Mouse (Mus musculus) layer of hippocampus, postnatal 10 days (tissue): ENCODE measurements around the gene Olfr424. TPM values are rescaled to one million over a fixed set of nuclear protein-coding genes. Genes with fewer than 3 reads are reported as not detected.

ENCODE experiments used
- DNase-seq, 2 experiments: peaks; one replicate each; pipeline ENCODE4 v3.0.0; 2021; ENCODE audit warnings: low spot score in 2 of 2
- long read RNA-seq: library from polyadenylated mRNA; stranded (forward); transcript quantifications from one replicate; pipeline ENCODE4 v2.0.0, GENCODE M21; 2023
- total RNA-seq, 2 experiments: library from RNA; stranded (reverse); gene quantifications; 2 replicates each; pipeline ENCODE4 v1.2.3; 2021

Olfr424 gene
- not detected for total RNA-seq
- long read RNA-seq: 0 reads

- no peak for DNase-seq
These were observed at the start of gene Olfr424 for GRCm38 (mm10) chr1:174131217-174131616. Gene Olfr424 (plus strand): TSS chr1:174131517.

DNA sequence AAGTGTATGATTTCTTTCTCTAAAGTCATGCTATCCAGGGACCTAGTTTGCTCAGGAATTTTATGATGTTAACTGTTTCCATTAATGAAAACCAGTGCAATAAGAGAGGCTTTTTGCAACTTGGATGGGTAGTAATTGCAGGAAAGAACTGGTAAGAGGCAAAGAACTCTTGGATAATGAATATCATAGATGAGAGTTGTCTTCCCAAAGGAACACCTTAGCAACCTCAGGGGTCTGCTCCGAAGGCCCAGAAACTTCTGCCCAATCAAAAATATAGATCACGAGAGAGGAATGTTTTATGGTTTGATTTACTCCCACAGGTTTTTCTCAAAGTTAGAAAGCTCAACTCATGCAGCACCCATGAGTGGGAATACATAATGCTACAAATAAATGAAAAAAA, 47.3 kb upstream of the Olfr424 start, which contains the start of gene Olfr429:
TSS of gene Olfr429 (plus strand) at position 301 of the 400 bp plus-strand sequence.
- no peak for DNase-seq

GRCm38 (mm10) chr1:174096591-174096990, 34.7 kb upstream of the Olfr424 start, which contains the start of gene Olfr427:
Gene Olfr427 (plus strand): TSS chr1:174096891.
- DNase-seq: no peak

DNA sequence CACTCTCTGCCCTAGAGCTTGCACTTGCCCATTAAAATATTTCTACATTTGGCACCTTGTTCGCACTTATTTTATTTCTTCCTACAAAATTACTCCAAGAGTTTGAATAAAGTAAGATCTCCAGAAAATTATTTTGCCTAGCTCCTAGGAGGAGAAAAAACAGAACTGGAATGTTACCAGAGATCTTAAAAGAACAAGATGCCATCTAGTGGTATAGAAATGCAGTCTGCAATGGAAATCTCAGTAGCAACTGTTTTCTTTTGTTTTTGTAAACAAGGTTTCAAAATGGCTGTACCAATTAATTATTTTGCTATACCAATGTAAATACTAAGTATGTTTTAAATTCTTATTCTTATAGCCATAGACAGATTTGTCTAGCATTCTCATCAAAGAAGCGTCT, 27.6 kb upstream of the Olfr424 start:
- DNase-seq: no peak

DNA sequence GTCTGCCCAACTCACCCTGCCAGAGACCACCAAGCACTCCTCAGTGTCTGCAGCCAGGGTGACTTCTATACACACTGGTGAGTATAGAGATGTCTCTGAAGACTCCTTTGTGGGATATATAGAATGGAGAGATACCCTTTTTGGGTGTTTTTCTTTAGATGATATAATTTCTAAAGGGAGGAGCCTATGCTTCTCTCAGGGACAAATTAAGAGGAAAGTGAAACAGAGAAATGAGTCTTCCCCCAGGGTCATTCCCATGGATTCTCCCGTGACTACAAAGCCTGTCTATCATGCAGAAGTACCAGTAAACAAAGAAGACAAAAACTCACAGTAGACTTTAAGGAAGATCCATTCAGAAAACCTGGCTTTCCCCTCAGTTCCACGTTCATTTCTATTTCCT, 10.3 kb upstream of the Olfr424 start, which contains the start of gene Olfr231:
TSS of gene Olfr231 (minus strand) at position 101 of the 400 bp plus-strand sequence.
- no peak for DNase-seq

GRCm38 (mm10) chr1:174131999-174132398, 682 bp downstream of the Olfr424 start:
- DNase-seq: no peak

DNA sequence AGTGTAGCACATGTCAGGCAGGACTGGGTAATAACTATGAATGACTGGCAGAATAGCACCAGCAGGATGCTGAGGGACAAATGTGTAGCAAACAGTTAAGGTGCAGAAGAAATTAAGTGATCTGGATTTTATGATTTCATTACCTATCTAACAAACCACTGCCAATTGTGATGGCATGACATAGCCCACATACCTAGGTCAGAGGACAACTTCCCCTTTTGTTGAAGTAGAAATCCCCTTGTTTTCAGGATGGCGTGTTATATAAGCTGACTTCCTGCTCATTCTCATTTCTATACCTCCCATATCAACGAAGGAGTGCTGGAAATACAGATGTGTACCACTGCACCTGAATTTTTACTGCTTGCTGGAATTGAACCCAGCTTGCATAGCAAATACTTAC, 10.1 kb downstream of the Olfr424 start:
- no peak for DNase-seq

DNA sequence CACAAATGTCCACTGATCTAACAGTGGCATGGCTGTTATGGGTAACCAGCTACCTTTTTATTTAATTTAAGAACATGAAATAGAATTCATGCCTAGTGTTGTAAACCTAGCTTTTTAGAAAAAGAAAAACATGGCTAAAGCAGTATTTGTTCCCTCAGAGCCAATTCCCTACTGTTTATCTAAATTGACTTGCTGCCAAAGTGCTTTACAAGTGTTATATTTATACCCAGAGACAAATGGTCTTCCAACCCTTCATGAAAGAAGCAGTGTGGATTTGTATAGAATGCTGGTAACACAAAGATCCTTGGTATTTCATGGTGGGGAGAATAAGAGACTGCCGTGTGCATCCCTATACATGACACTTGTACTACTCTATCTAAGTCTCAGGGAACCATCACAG, 15.4 kb downstream of the Olfr424 start:
- no peak for DNase-seq

- DNase-seq: no peak
These were observed 18.0 kb downstream of the Olfr424 start for GRCm38 (mm10) chr1:174149289-174149688.

DNA sequence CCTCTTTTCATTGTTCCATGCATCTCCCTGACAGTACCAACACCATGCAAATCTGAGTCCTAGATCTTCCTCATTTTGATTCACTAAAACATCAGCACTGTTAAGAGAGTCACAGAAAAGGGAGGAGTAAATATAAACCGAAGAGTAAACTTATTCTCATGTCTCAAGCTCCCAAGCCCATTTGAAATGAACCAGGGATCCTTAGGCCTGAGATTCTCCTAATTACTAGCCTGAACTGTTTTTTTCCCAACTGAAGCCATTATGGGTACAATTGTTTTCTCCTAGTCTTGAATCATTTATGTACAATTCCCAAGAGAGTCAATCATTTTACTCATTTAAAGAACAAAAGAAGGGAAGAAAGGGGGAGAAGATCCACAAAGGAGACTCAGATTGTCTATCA, 24.0 kb downstream of the Olfr424 start, which contains the start of gene Olfr420:
TSS of gene Olfr420 (plus strand) at position 301 of the 400 bp plus-strand sequence.
- no peak for DNase-seq

- no peak for DNase-seq
These were observed 26.3 kb downstream of the Olfr424 start for GRCm38 (mm10) chr1:174157622-174158021.

DNA sequence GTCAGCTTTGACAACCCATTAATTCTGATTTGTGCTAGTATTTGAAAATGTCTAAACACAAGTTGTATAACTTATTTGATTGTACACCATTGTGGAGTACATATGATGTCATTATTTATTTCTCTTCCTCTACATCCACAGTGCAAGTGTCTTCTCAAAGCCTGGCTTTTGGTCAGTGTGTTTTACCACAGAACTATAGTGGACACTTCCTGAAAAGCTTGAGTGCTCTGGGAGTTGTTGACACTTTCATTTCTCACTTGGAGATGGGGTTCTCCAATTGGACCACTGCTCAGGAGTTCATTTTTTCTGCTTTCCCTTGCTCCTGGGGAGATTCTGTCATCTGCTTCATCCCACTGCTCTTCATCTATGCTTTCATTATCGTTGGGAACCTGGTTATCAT, 27.2 kb downstream of the Olfr424 start:
- DNase-seq: no peak

DNA sequence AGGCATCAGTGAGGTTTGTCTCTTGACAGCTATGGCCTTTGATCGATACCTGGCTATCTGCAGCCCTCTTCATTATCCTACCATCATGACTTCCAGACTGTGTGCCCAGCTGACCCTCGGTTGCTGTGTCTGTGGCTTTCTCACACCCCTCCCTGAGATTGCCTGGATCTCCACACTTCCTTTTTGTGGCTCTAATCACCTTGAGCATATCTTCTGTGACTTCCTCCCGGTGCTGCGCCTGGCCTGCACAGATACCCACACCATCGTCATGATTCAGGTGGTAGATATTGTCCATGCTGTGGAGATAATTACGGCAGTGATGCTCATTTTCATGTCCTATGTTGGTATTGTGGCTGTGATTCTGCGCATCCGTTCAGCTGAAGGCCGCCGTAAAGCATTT, 27.8 kb downstream of the Olfr424 start:
- no peak for DNase-seq

DNA sequence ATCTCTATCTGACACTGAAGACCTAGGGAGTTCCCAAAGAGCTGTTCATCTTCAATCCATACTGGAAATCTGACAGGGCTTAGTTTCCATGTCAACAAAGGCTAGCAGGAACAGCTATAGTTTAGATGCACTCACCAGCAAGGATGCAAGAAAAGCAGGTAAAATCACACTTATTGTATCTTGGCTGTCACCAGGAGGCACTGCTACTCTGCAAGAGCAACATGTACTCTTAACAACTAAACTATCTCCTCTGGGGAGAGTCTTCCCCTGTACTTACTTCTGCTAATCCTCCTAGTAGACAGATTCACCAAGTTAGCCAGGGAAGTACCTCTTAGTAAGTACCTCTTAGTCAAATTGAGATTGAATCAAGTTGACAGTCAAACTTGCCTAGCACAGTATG, 37.7 kb downstream of the Olfr424 start:
- no peak for DNase-seq

- DNase-seq: no peak
These were observed 39.6 kb downstream of the Olfr424 start for GRCm38 (mm10) chr1:174170706-174171501.

- DNase-seq: no peak
These were observed 40.2 kb downstream of the Olfr424 start for GRCm38 (mm10) chr1:174171537-174171936.

DNA sequence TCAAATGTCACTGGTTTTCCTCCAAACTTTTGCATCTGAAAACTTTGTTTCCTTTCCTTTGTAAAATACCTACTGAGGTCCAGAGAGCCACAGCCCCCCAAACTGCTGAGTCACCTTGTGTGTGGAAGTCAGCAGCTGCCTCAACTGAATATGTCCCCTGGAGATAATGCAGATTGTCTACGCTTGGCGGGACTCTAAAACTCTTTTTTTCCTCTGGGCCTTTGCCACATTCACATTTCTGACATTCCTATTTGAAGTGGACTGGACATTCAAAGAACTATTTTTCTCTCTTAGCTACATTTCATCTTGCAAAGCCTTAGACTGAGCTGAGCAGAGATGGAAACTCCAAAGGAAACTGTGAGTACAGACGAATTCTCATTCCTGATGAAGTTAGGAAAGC, 41.3 kb downstream of the Olfr424 start, which contains the start of gene Spta1:
TSS of gene Spta1 (plus strand) at position 172 of the 400 bp plus-strand sequence.
- no peak for DNase-seq

Other genes starting within 250 kb of the Olfr424 start
- not detected for gene Ifi211, start 218.5 kb upstream of the Olfr424 start, total RNA-seq
- 10 to 100 TPM; 20.4 to 21.3 TPM for gene Mndal, start 189.0 kb upstream of the Olfr424 start, total RNA-seq
- gene Ifi203, start 188.8 kb upstream of the Olfr424 start, total RNA-seq: 1 to 10 TPM; 7.1 to 9.3 TPM
- not detected for gene Ifi202b, start 148.8 kb upstream of the Olfr424 start, total RNA-seq
- under 1 TPM in 1 of 2 experiments, not detected in 1; 0.27 TPM for gene Ifi205, start 99.7 kb upstream of the Olfr424 start, total RNA-seq
- not detected for gene Olfr433, start 90.8 kb upstream of the Olfr424 start, total RNA-seq
- gene Olfr432, start 82.3 kb upstream of the Olfr424 start, total RNA-seq: not detected
- not detected for gene Olfr430, start 64.9 kb upstream of the Olfr424 start, total RNA-seq
- not detected for gene Olfr429, start 47.2 kb upstream of the Olfr424 start, total RNA-seq
- not detected for gene Olfr427, start 34.6 kb upstream of the Olfr424 start, total RNA-seq
- not detected for gene Olfr231, start 10.4 kb upstream of the Olfr424 start, total RNA-seq
- gene Olfr420, start 24.1 kb downstream of the Olfr424 start, total RNA-seq: not detected
- gene Spta1, start 41.3 kb downstream of the Olfr424 start, total RNA-seq: under 1 TPM; 0.25 to 0.29 TPM
- not detected for gene Olfr419, start 120.5 kb downstream of the Olfr424 start, total RNA-seq
- not detected for gene Mptx1, start 199.0 kb downstream of the Olfr424 start, total RNA-seq
- not detected for gene Olfr417, start 233.6 kb downstream of the Olfr424 start, total RNA-seq